Mouse (Mus musculus) lung, postnatal 0 days (tissue): Measurements from ENCODE around the gene Cplx2.

Experiments
- CTCF ChIP-seq: IDR thresholded peaks from 2 replicates; pipeline ENCODE4 v1.5.1; 2016; ENCODE audit warnings: antibody characterized with exemption, mild to moderate bottlenecking
- EP300 ChIP-seq: IDR thresholded peaks from 2 replicates; pipeline ENCODE4 v1.6.1; 2016; ENCODE audit warnings: antibody characterized with exemption, mild to moderate bottlenecking, control low read depth

DNA sequence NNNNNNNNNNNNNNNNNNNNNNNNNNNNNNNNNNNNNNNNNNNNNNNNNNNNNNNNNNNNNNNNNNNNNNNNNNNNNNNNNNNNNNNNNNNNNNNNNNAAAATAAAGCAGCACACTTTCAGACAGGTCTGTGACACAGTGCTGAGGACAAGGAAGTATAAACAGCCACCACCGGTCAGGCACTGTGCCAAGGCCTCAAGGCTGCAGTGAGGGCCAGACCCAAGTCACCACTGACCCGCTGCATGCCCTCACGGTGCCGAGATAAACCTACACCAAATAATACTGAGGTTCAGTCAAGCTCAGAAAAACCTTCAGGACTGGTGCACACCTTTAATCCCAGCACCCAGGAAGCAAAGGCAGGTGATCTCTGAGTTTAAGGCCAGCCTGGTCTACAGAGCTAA is 13.7 kb upstream of the Cplx2 start:
- no peak for TF ChIP-seq CTCF
- no peak for TF ChIP-seq EP300
